Mouse (Mus musculus): ENCODE measurements around the gene Cycs. TPM values are rescaled to one million over a fixed set of nuclear protein-coding genes. Genes with fewer than 3 reads are reported as not detected.

Gene Cycs
- polyA plus RNA-seq (2012; rRNA removed): 46.2 and 50.2 TPM in 2 replicates

GRCm38 (mm10) chr6:50566141-50566996, at the start of gene Cycs:
Gene Cycs, minus strand, starts transcription at chr6:50566538.

GRCm38 (mm10) chr6:50596301-50597211, 30.2 kb upstream of the Cycs start, which contains the start of gene 4921507P07Rik:
Gene 4921507P07Rik, minus strand, starts transcription at chr6:50596632.

Other genes starting within 250 kb of the Cycs start
- gene Osbpl3, start 110.3 kb downstream of the Cycs start, polyA plus RNA-seq (2012; rRNA removed): 7.4 and 10.7 TPM in 2 replicates
- 2.6 and 2.9 TPM in 2 replicates for gene 4921507P07Rik, start 30.1 kb upstream of the Cycs start, polyA plus RNA-seq (2012; rRNA removed)
- gene Npvf, start 87.9 kb upstream of the Cycs start, polyA plus RNA-seq (2012; rRNA removed): 0.38 and 0.40 TPM in 2 replicates

All from central nervous system, embryonic 14 days (tissue).